Mouse (Mus musculus): ENCODE results near the gene Galnt14.

Galnt14 gene

DNA sequence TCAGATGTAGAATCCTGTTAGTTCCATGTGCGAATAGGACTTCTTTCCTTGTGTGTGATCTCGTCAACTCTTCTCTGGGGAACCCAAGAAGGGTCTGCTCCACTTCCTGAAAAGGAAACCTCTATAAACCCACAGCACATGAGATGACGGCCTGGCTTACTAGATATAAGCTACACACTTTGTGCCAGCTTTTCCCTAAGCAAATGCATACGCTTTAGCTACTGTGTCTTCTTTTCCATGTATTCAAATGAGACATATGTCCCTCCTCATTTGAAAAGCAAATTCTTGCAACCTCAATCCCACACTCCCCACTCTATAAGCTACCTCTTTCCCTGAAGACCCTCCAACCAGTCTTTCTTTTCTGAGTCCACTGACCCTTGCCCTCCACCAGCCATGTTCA is 196.0 kb downstream of the Galnt14 start:
- DNase-seq (ENCODE audit: low read depth in 1 of 2, low spot score in 2 of 2) = no peak

DNA sequence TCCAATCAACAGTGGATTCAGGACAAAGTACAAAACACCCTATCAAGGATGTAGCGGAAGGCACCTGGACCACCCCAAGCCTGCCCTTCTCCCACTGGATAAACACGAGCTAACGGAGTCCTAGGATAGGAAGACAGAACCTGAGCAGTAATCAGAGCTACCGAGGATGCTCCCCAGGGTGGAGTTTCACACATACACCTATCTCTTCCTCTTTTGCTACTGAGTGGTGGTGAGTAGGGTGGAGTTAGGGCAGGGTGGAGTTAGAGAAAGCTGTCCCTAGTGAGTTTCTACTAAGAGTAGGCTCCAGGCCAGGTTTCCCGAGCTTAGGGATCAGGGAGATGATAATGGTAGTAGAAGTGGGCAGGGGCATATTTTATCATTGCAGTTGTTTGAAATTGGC is 197.4 kb downstream of the Galnt14 start:
- DNase-seq (ENCODE audit: low read depth in 1 of 2, low spot score in 2 of 2) = no peak

DNA sequence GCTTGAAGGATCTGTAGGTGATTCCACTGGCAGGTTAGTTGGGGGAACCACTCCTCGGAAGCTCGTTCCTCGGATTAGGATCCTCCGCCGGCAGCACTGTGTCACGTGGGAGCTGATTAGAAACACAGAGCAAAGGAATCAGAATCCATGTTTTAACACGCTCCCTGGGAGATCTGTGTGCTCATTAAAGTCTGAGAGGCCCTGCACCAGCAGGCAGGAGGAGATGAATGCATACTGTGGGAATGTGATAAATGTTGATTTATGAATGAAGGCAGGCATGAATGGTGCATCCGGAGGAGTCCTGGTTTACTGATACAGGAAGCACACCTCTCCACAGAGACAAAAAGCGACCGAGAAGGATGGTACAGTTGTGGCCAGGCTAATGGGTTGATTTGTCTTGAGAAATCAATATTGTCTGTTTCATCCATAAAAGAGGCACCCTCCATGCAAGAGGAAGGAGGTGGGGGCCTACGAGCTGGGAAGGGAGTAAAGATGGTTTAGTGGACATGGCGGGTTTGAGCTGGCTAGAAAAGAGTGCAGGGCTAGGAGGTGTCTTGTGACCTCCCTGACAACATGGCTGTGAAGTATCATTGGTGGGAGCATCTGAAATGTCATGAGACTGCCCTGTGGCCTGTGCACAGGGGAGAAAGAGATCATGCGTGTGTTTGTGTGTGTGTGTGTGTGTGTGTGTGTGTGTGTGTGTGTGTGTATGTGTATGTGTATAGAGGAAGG is 202.3 kb downstream of the Galnt14 start:
- DNase-seq (ENCODE audit: low read depth in 1 of 2, low spot score in 2 of 2) = no peak

DNA sequence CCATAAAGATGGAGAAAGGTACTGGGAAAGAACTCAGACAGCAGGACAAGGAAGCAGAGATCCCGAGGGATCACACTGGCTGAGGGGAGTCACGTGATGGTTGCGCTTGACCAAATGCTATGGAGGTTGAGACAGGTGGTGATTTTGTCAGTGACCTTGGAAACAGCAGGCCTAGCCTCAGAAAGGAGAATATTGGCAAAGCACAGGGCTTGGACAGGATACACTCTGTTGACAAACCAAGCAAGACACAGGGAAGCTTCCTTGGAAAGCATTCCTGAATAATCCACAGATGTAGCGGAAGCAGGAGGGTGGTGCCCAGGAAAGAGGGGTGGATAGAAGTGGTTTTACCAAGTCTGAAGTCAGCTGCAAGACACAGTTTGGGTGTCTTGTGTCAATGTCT is 206.1 kb downstream of the Galnt14 start:
- no peak for DNase-seq (ENCODE audit: low read depth in 1 of 2, low spot score in 2 of 2)

DNA sequence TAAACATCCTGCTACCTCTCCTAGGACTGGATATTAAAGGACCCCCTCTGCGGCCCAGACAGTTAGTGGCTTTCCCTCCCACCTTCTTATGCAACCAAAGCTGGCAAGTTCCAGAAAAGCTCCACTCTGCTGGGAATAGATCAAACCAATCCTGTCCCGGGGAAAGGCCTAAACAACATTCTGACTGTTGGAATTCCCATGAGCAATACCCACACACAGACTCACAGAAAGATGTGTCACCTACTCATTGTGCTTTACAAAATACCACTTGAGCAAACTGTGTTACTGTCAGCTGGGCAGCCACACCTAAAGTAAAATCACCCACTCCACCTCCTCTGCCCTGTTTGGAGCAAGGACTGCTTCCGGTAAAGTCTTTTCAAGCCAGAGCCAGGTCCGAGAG is 207.6 kb downstream of the Galnt14 start:
- no peak for DNase-seq (ENCODE audit: low read depth in 1 of 2, low spot score in 2 of 2)

DNA sequence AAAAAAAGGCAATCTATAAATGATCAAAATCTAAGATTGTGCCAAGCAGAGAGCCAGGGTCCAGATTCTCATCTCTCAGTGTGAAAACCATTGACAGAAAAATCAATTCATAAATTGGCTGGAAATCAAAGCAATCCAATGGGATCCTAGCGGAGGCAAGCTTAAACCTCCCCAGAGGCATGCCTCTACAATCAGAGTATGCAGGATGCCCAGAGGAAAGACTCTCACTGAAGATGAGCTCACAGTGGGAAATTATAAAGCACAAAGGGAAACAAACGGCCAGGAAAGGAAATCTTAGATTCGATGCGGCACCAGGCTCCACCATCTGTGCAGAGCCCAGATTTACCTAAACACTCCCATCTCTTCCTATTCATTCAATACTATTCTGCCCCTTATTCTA is 220.7 kb downstream of the Galnt14 start:
- DNase-seq (ENCODE audit: low read depth in 1 of 2, low spot score in 2 of 2) = no peak

DNA sequence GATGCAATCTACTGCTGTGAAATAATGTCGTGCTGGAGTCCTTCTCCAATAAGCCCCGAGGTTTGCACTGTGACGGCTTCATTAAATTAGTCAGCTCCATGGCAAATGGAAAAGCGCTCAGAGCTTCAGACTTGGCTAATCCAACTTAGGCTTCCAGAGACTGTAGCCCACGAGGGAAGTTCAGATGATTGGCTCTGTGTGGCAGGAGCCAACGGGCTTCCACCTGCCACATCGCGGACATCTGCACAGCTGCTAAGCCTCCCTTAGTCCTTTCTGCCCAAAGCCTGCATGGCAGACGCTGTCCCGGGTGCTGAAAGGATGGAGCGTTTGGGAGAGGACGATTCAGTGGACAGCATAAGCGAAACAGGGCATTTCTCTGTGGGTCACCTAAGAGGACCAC is 222.5 kb downstream of the Galnt14 start:
- DNase-seq (ENCODE audit: low read depth in 1 of 2, low spot score in 2 of 2) = no peak

DNA sequence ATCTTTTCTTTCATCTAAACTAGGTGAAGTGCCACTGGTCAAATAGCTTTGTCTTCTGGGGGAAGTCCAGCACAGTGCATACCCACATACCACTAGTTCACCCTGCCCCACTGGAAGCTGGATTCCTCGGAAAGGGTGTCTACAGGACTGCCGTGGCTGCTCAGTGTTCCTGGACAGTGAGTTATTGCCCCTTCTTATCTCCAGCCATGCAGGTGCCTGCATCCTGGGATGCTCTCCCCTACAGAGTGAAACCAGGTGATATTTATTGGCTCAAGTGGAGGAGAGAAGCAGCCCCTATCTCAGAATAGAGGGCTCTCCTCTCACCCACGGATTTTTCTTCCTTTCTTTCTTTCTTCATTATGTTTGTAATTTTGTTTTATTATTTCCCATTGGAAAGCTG is 222.9 kb downstream of the Galnt14 start:
- DNase-seq (ENCODE audit: low read depth in 1 of 2, low spot score in 2 of 2) = no peak

DNA sequence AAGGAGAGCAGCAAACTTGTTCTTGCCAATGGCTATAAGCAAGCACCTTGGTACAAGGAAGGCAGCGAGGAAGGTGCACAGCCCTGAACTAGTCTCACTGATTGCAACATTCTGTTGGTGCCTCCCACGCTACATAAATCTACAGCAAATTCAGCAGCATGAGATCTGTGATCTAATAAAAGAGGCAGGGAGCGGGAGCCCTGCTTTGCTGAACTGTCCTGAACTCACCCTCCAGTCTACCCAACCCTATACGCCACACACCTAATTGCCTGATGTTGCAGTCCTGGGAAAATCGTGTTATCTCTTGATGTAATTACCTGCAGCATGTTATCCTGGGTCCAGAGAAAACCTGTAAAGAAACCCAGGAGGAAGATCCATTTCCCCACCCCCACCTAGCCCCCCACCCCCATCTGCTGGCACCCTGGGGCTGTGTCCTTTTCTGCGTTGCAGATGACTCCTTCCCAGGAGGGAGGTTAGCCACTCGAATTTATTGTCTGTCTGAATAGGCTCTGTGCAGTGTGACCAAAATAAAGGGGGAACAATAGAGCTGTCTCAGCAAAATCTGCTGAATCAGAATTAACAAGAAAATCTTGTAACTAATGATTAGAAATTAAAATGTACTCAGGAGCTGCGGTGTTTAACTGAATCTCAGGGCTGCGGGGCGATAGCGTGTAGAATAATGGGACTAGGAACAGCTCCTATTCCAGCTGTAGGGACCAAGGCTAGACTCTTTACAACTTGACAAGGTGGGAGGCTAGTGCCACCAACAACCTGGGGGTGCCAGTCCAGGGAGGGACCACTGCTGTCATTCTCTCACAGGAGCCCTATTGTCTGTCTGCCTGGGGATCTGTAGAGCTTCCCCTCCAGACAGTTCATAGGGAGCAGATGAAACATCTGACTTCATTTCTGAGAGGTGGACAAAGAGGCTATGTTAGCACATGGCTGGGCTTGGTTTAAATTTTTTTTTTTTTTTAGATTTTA is 232.9 kb downstream of the Galnt14 start:
- DNase-seq (ENCODE audit: low read depth in 1 of 2, low spot score in 2 of 2) = no peak

DNA sequence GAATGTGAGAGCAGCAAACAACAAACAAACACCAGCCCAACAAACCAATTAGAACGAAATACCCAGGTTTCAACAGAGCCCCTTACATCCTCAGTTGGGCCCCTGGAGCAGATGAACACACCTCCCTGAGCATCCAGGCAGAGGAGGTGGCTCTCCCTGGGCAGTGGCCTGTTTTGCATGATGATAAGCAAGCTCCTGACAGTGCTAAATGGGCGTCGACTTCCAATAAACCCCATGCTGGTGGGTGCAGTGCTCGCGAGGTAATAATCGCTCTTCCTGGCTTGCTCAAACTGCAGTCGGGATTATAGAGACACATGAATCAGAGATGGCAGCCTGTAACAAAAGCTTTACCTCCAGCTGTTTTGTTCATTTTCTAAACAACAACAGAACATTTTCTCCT is 235.9 kb downstream of the Galnt14 start:
- DNase-seq (ENCODE audit: low read depth in 1 of 2, low spot score in 2 of 2) = no peak

DNA sequence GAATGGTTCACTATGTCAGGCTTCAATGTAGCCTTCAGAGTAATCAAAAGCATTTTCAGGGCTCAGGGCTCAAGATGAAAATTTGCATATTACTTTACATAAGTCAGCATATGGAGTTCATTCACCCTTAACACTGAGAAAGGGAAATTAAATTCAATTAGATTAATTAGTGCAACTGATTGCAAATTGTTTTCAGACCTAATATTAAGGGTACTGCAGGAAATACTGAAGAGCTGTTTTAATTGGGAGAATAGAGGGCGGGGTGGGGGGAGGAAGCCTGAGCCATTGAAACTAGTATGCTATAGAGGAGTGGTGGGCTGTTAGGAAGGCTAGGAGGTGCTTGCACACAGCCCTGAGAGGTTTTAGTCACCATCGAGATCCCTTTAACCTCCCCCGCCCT is 237.2 kb downstream of the Galnt14 start:
- DNase-seq (ENCODE audit: low read depth in 1 of 2, low spot score in 2 of 2) = no peak

DNA sequence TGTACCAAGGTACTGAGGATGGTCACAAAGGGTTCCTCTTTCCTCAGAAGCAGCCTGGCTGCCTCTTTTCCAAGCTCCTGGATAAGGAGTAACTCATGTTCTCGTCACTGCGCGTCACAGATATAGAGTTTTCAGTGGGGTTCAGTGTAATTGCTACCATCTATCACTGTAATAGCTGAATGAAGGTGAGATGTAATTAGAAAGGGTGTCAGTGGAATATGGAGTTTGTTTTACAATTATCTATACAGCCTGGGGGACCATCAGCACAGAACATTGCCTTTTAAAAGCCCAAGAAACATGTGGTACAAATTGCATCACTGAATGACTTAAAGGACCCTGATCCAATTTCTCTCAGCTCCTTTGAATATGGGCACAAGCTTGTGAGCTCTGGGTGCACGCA is 249.4 kb downstream of the Galnt14 start:
- no peak for DNase-seq (ENCODE audit: low read depth in 1 of 2, low spot score in 2 of 2)

DNA sequence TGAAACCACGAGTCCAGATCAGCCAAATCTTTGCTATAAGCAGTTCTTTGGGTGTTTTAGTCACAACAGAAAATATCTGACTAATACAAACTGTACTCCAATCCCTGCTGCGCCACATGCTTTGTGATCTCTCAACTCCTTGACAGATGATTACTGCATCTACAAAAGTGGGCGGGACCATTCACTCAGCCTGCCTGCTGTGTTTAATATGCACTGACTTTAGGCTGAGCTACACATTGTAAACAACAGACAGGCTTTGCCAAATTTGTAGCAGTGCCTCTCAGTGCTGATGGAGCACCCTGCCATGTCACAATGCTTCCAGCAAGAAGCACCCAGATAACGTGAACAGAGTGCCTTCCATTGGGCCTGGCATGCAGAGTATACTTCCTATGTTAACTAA is 251.5 kb downstream of the Galnt14 start:
- DNase-seq (ENCODE audit: low read depth in 1 of 2, low spot score in 2 of 2) = no peak

DNA sequence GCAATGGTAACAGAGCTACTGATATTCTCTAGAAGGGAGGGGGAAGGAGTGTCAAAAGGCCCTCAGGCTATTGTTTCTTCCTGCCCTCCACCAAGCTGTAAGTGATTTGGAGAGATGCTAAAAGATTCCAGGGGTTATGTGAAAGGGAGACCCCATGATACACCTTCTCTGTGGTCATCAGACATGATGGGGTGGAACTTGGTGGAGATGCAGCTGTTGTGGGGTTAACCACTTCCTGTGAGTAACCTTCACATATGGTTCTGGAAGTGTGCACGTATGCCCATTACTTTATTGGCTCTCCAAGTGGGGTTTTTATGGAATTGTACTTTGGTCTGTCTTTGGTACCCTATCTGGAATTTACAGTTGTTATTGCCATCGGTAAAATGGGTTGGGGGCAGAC is 253.7 kb downstream of the Galnt14 start:
- no peak for DNase-seq (ENCODE audit: low read depth in 1 of 2, low spot score in 2 of 2)

DNA sequence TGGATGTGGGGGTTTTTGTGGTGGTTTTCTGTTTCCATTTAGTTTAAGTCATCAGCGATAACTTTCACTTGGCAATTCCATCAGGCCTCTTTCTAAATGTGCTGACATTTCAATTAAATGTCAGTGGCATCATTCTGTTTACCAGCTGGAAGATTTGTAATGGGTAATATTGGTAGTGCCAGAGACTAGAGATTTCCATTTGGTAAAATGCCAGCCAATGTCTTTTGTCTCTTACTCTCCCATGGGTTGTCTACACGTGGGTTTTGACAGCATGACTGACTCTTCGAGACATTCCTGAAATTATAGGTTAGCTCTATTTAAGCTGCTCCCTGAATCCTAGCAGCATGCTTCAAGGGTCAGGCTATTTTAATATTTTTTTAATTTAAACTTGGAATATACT is 256.6 kb downstream of the Galnt14 start:
- no peak for DNase-seq (ENCODE audit: low read depth in 1 of 2, low spot score in 2 of 2)

DNA sequence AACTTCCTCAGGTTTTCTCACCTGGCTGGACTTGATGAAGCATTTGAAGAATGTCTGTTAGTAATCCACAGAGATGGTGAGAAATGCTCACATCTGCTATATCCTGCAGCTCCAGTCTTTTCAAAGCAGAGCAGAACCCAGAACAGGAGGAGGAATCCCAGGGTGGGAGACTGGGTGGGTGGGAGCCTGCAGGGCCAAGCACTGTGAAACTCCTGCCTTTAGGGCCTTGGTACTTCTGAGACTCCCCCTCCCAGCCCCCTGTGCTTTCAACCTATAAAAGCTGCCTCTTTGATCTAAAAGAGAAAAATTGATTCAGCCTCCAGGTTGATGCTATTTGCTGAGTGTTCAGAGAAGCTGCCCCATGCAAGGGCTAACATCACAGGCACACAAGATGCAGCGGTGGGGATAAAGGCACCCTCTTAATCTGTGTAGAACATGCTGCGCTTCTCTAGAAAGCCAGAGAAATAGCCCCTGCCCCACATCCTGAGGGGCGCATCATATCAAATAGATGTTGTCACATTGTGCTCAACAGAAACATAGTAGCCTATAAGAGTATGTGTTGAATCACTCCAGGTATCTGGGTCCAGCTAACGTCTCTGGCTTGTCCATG is 258.0 kb downstream of the Galnt14 start:
- no peak for DNase-seq (ENCODE audit: low read depth in 1 of 2, low spot score in 2 of 2)

DNA sequence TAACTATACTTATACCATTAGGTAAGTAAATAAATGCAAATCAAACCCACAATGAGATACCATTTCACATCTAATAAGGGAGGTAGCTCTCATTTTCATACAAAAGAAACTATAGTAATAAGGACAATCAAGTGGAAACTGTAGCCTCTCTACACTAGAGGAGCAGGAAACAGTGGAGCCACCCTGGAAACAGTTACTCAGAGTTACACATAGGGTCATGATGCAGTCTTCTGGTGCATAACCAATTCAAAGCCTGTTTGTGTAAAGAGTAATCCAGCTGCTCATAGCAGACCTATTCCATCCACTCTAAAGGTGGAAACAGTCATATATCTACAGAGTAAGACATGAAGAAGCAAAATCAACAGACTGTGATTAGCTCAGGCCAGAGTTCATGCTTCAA is 261.1 kb downstream of the Galnt14 start:
- no peak for DNase-seq (ENCODE audit: low read depth in 1 of 2, low spot score in 2 of 2)
